Mouse (Mus musculus) splenic B cell, adult 2 months (primary cell): ENCODE measurements around the gene Neurog2.
A peak's percentile ranks its signal among the peaks of the same experiment; 100 is the strongest.

Source experiments
- DNase-seq: peaks from one replicate; pipeline ENCODE4 v3.0.0-alpha.2; 2011; ENCODE audit warnings: low read depth, low spot score
- H3K27me3 ChIP-seq: 2 replicates; pipeline ENCODE4 v1.6.1; 2012; ENCODE audit warnings: mild to moderate bottlenecking, low read length, moderate library complexity, mixed read lengths; ENCODE audit not compliant: control insufficient read depth, poor library complexity, insufficient read depth, severe bottlenecking
- H3K36me3 ChIP-seq: 2 replicates; pipeline ENCODE4 v1.6.1; 2012; ENCODE audit warnings: mild to moderate bottlenecking, low read length, moderate library complexity, mixed read lengths; ENCODE audit not compliant: control insufficient read depth, poor library complexity, insufficient read depth, severe bottlenecking

Neurog2 gene

GRCm38 (mm10) chr3:127634101-127634983, 1.4 kb downstream of the Neurog2 start:
- Histone ChIP-seq H3K27me3 (peaks cover 4% of the 10 kb centered on the region; the same call in 1 of the 2 replicates), H3K36me3 (no peaks in the 10 kb centered on the region)
- peak; percentile 78 for DNase-seq

- H3K36me3 ChIP-seq = no peaks in the 10 kb centered on the region
- H3K27me3 ChIP-seq = peaks cover 3% of the 10 kb centered on the region
- no peak for DNase-seq
Observed at GRCm38 (mm10) chr3:127634984-127635349, 2.0 kb downstream of the Neurog2 start.

- H3K27me3 ChIP-seq = peaks cover 5% of the 10 kb centered on the region
- DNase-seq = peak; percentile 66
Observed at GRCm38 (mm10) chr3:127639875-127640761, 7.2 kb downstream of the Neurog2 start.

GRCm38 (mm10) chr3:127640762-127641700, 8.1 kb downstream of the Neurog2 start:
- H3K36me3 ChIP-seq = no peaks in the 10 kb centered on the region
- no peak for DNase-seq
- H3K27me3 ChIP-seq = peaks cover 5% of the 10 kb centered on the region

More at GRCm38 (mm10) chr3:127639875-127640761, 7.2 kb downstream of the Neurog2 start:
- no peaks in the 10 kb centered on the region for H3K36me3 ChIP-seq

GRCm38 (mm10) chr3:127642211-127642610, 9.3 kb downstream of the Neurog2 start:
- H3K36me3 ChIP-seq = no peaks in the 10 kb centered on the region
- H3K27me3 ChIP-seq = peaks cover 5% of the 10 kb centered on the region
- DNase-seq = no peak

GRCm38 (mm10) chr3:127646156-127646825, 13.4 kb downstream of the Neurog2 start:
- no peaks in the 10 kb centered on the region for H3K27me3 ChIP-seq
- no peak for DNase-seq
- no peaks in the 10 kb centered on the region for H3K36me3 ChIP-seq

GRCm38 (mm10) chr3:127651742-127652653, 19.1 kb downstream of the Neurog2 start:
- DNase-seq = no peak
- H3K27me3 ChIP-seq = no peaks in the 10 kb centered on the region
- no peaks in the 10 kb centered on the region for H3K36me3 ChIP-seq

GRCm38 (mm10) chr3:127660712-127661111, 27.8 kb downstream of the Neurog2 start:
- DNase-seq = no peak
- no peaks in the 10 kb centered on the region for H3K36me3 ChIP-seq
- no peaks in the 10 kb centered on the region for H3K27me3 ChIP-seq

GRCm38 (mm10) chr3:127661646-127662531, 29.0 kb downstream of the Neurog2 start:
- Histone ChIP-seq H3K27me3 (no peaks in the 10 kb centered on the region), H3K36me3 (no peaks in the 10 kb centered on the region)
- DNase-seq = no peak

GRCm38 (mm10) chr3:127679703-127680102, 46.8 kb downstream of the Neurog2 start:
- DNase-seq = no peak

More at GRCm38 (mm10) chr3:127679703-127680102, 46.8 kb downstream of the Neurog2 start:
- Histone ChIP-seq H3K36me3 (no peaks in the 10 kb centered on the region), H3K27me3 (no peaks in the 10 kb centered on the region)
